Mouse (Mus musculus): ENCODE measurements around the gene Fam216b.

DNA sequence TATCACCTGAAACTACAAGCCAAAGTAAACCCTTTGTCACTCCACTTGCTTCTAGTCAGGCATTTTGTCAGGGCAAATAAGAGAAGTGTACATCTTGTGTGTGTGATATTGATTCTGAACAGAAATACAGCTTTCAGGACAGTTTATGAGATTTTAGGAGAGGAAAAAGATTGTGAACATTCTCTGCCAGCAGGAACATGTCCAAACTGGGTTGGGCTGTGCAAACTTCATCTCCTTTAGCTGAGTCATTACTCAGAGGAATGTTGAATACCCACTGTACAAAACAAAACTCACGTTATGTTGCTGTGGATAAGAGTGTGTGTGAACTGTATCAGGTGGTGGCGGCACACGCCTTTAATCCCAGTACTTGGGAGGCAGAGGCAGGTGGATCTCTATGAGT, 22.1 kb upstream of the Fam216b start:
- TF ChIP-seq GATA1 (IDR thresholded peaks at IDR 0.05; ENCODE audit: low read length): no peak
- no peak for TF ChIP-seq TAL1 (IDR thresholded peaks at IDR 0.05; ENCODE audit: low read length)
